Mouse (Mus musculus): ENCODE results near the gene Gm45021. TPM values are rescaled to one million over a fixed set of nuclear protein-coding genes. Genes with fewer than 3 reads are reported as not detected.

The Gm45021 gene
- polyA plus RNA-seq, 1 experiment, result not detected

DNA sequence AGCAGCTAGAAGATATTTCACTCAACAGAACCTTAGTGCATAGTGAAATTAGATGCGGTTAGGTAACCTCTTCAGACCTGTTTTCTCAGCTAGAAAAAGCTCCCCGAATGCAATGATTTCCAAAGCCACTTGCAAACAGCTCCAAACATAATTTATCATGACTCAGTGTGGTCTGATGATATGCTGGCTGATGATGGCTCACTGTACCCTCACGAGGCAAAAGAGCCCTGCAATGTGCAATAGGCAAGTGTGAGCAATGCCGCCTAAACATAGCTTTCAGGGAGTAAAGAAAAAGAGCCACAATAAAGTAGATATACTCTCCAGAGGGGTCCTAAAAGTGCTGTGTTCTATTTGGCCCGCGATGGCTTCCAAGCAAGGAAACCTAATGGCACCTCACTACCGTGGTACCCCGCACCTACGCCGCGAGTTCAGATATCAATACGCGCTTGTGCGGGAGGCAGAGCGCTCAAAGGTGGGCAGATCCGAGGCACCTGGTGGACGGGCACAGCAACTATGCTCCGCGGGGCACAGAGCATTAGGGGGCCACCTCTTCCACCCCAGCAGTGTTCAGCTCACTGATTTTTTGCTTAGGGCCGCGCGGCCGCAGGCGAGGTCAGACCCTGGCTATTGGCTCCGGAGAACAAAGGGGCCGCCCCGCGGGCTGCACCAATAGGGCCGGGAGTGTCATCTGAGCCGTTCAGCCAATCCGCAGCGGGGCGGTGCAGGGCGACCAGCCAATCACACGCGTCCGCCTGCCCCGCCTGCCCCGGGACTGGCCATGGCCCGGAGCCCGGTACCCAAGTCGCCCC lies 12.1 kb downstream of the Gm45021 start, which contains the start of gene Zfp775:
Gene Zfp775 (plus strand): TSS at position 793 of the 809 bp plus-strand sequence.
- Histone ChIP-seq H3ac (ENCODE audit: control insufficient read depth, insufficient read length, low read depth) (peak within 1 kb of the TSS; percentile 62), H3K36me3 (ENCODE audit: control insufficient read depth, insufficient read depth) (peaks cover 23% of the 10 kb centered on the region), H3K27me3 (ENCODE audit: control insufficient read depth, insufficient read depth, insufficient read length) (no peaks in the 10 kb centered on the region), H3K4me3 (ENCODE audit: insufficient read depth, poor library complexity, severe bottlenecking) (peak within 1 kb of the TSS; percentile 55), H3K79me3 (ENCODE audit: low read depth) (peaks cover 3% of the 10 kb centered on the region), H3K79me2 (ENCODE audit: control insufficient read depth, insufficient read depth) (peaks cover 15% of the 10 kb centered on the region)
- peak; percentile 7 for TF ChIP-seq USF1 (IDR thresholded peaks at IDR 0.05; ENCODE audit: low read depth)
- no peak for TF ChIP-seq MAX (IDR thresholded peaks at IDR 0.05)

GRCm38 (mm10) chr6:48602080-48602741 lies 12.8 kb downstream of the Gm45021 start:
- peaks cover 8% of the 10 kb centered on the region for H3K79me2 ChIP-seq (ENCODE audit: control insufficient read depth, insufficient read depth)
- H3K36me3 ChIP-seq (ENCODE audit: control insufficient read depth, insufficient read depth), result peaks cover 16% of the 10 kb centered on the region
- no peaks in the 10 kb centered on the region for H3K27me3 ChIP-seq (ENCODE audit: control insufficient read depth, insufficient read depth, insufficient read length)
- H3ac ChIP-seq (ENCODE audit: control insufficient read depth, insufficient read length, low read depth), result peak overlapping the region; percentile 62
- no peak for TF ChIP-seq CTCF (IDR thresholded peaks at IDR 0.05; ENCODE audit: control insufficient read depth, insufficient read depth, insufficient read length)
- TF ChIP-seq MAX (IDR thresholded peaks at IDR 0.05), result no peak
- no peak for TF ChIP-seq CEBPB (IDR thresholded peaks at IDR 0.05; ENCODE audit: low read depth)
- TF ChIP-seq MYOG (IDR thresholded peaks at IDR 0.05; ENCODE audit: control insufficient read depth, extremely low read depth, insufficient read length), result no peak
- TF ChIP-seq FOSL1 (IDR thresholded peaks at IDR 0.05; ENCODE audit: insufficient read depth, low read length, poor library complexity, severe bottlenecking), result no peak
- TF ChIP-seq MYOD1 (IDR thresholded peaks at IDR 0.05; ENCODE audit: control insufficient read depth, insufficient read length, low read depth), result no peak
- no peak for TF ChIP-seq USF1 (IDR thresholded peaks at IDR 0.05; ENCODE audit: low read depth)
- peaks cover 2% of the 10 kb centered on the region for H3K79me3 ChIP-seq (ENCODE audit: low read depth)
- H3K4me3 ChIP-seq (ENCODE audit: insufficient read depth, poor library complexity, severe bottlenecking), result peak overlapping the region; percentile 55

- TF ChIP-seq CTCF (IDR thresholded peaks at IDR 0.05; ENCODE audit: control insufficient read depth, insufficient read depth, insufficient read length) (no peak), USF1 (IDR thresholded peaks at IDR 0.05; ENCODE audit: low read depth) (no peak), CEBPB (IDR thresholded peaks at IDR 0.05; ENCODE audit: low read depth) (no peak), MYOG (IDR thresholded peaks at IDR 0.05; ENCODE audit: control insufficient read depth, extremely low read depth, insufficient read length) (no peak), FOSL1 (IDR thresholded peaks at IDR 0.05; ENCODE audit: insufficient read depth, low read length, poor library complexity, severe bottlenecking) (no peak)
- no peak overlapping the region for H3K4me3 ChIP-seq (ENCODE audit: insufficient read depth, poor library complexity, severe bottlenecking)
- H3K36me3 ChIP-seq (ENCODE audit: control insufficient read depth, insufficient read depth), result no peaks in the 10 kb centered on the region
- no peaks in the 10 kb centered on the region for H3K27me3 ChIP-seq (ENCODE audit: control insufficient read depth, insufficient read depth, insufficient read length)
- no peaks in the 10 kb centered on the region for H3K79me3 ChIP-seq (ENCODE audit: low read depth)
- no peak overlapping the region for H3ac ChIP-seq (ENCODE audit: control insufficient read depth, insufficient read length, low read depth)
- no peaks in the 10 kb centered on the region for H3K79me2 ChIP-seq (ENCODE audit: control insufficient read depth, insufficient read depth)
Observed at GRCm38 (mm10) chr6:48608124-48608523, 18.7 kb downstream of the Gm45021 start.

GRCm38 (mm10) chr6:48609512-48609911 lies 20.1 kb downstream of the Gm45021 start:
- Histone ChIP-seq H3K27me3 (ENCODE audit: control insufficient read depth, insufficient read depth, insufficient read length) (no peaks in the 10 kb centered on the region), H3K79me3 (ENCODE audit: low read depth) (no peaks in the 10 kb centered on the region), H3K4me3 (ENCODE audit: insufficient read depth, poor library complexity, severe bottlenecking) (no peak overlapping the region), H3ac (ENCODE audit: control insufficient read depth, insufficient read length, low read depth) (no peak overlapping the region), H3K79me2 (ENCODE audit: control insufficient read depth, insufficient read depth) (no peaks in the 10 kb centered on the region), H3K36me3 (ENCODE audit: control insufficient read depth, insufficient read depth) (no peaks in the 10 kb centered on the region)
- no peak for TF ChIP-seq MYOD1 (IDR thresholded peaks at IDR 0.05; ENCODE audit: control insufficient read depth, insufficient read length, low read depth)
- no peak for TF ChIP-seq FOSL1 (IDR thresholded peaks at IDR 0.05; ENCODE audit: insufficient read depth, low read length, poor library complexity, severe bottlenecking)
- no peak for TF ChIP-seq USF1 (IDR thresholded peaks at IDR 0.05; ENCODE audit: low read depth)
- TF ChIP-seq MYOG (IDR thresholded peaks at IDR 0.05; ENCODE audit: control insufficient read depth, extremely low read depth, insufficient read length), result no peak
- no peak for TF ChIP-seq CTCF (IDR thresholded peaks at IDR 0.05; ENCODE audit: control insufficient read depth, insufficient read depth, insufficient read length)
- TF ChIP-seq CEBPB (IDR thresholded peaks at IDR 0.05; ENCODE audit: low read depth), result no peak
- no peak for TF ChIP-seq MAX (IDR thresholded peaks at IDR 0.05)

- Histone ChIP-seq H3ac (ENCODE audit: control insufficient read depth, insufficient read length, low read depth) (no peak overlapping the region), H3K79me2 (ENCODE audit: control insufficient read depth, insufficient read depth) (no peaks in the 10 kb centered on the region), H3K4me3 (ENCODE audit: insufficient read depth, poor library complexity, severe bottlenecking) (no peak overlapping the region), H3K36me3 (ENCODE audit: control insufficient read depth, insufficient read depth) (no peaks in the 10 kb centered on the region), H3K79me3 (ENCODE audit: low read depth) (no peaks in the 10 kb centered on the region), H3K27me3 (ENCODE audit: control insufficient read depth, insufficient read depth, insufficient read length) (no peaks in the 10 kb centered on the region)
- TF ChIP-seq MYOD1 (IDR thresholded peaks at IDR 0.05; ENCODE audit: control insufficient read depth, insufficient read length, low read depth) (no peak), MYOG (IDR thresholded peaks at IDR 0.05; ENCODE audit: control insufficient read depth, extremely low read depth, insufficient read length) (no peak), CTCF (IDR thresholded peaks at IDR 0.05; ENCODE audit: control insufficient read depth, insufficient read depth, insufficient read length) (no peak), USF1 (IDR thresholded peaks at IDR 0.05; ENCODE audit: low read depth) (no peak), FOSL1 (IDR thresholded peaks at IDR 0.05; ENCODE audit: insufficient read depth, low read length, poor library complexity, severe bottlenecking) (no peak), MAX (IDR thresholded peaks at IDR 0.05) (no peak), CEBPB (IDR thresholded peaks at IDR 0.05; ENCODE audit: low read depth) (no peak)
Observed at GRCm38 (mm10) chr6:48610657-48611056, 21.2 kb downstream of the Gm45021 start.

All from C2C12 (cell line).